Mouse (Mus musculus): Measurements from ENCODE around the gene Slc22a3.

The Slc22a3 gene

GRCm38 (mm10) chr17:12468745-12469144 is 38.8 kb downstream of the Slc22a3 start:
- in situ Hi-C loops (cut with MseI, MboI) = no loop called here

- in situ Hi-C loops (cut with MseI, MboI) = no loop called here
These were observed 39.9 kb downstream of the Slc22a3 start for GRCm38 (mm10) chr17:12467642-12468041.

- in situ Hi-C loops (cut with MseI, MboI) = no loop called here
These were observed 41.0 kb downstream of the Slc22a3 start for GRCm38 (mm10) chr17:12466501-12467000.

- in situ Hi-C loops (cut with MseI, MboI) = no loop called here
These were observed 46.3 kb downstream of the Slc22a3 start for GRCm38 (mm10) chr17:12461168-12461567.

GRCm38 (mm10) chr17:12455143-12455790 is 52.2 kb downstream of the Slc22a3 start:
- in situ Hi-C loops (cut with MseI, MboI) = no loop called here

- in situ Hi-C loops (cut with MseI, MboI) = no loop called here
These were observed 53.8 kb downstream of the Slc22a3 start for GRCm38 (mm10) chr17:12453691-12454090.

GRCm38 (mm10) chr17:12452862-12453531 is 54.5 kb downstream of the Slc22a3 start:
- in situ Hi-C loops (cut with MseI, MboI) = no loop called here

- in situ Hi-C loops (cut with MseI, MboI) = no loop called here
These were observed 56.3 kb downstream of the Slc22a3 start for GRCm38 (mm10) chr17:12451234-12451633.

- in situ Hi-C loops (cut with MseI, MboI) = no loop called here
These were observed 62.9 kb downstream of the Slc22a3 start for GRCm38 (mm10) chr17:12444561-12444960.

GRCm38 (mm10) chr17:12437771-12438170 is 69.7 kb downstream of the Slc22a3 start:
- in situ Hi-C loops (cut with MseI, MboI) = no loop called here

GRCm38 (mm10) chr17:12431707-12432106 is 75.8 kb downstream of the Slc22a3 start:
- in situ Hi-C loops (cut with MseI, MboI) = no loop called here

GRCm38 (mm10) chr17:12428369-12428768 is 79.1 kb downstream of the Slc22a3 start:
- in situ Hi-C loops (cut with MseI, MboI) = no loop called here

- in situ Hi-C loops (cut with MseI, MboI) = no loop called here
These were observed 80.3 kb downstream of the Slc22a3 start for GRCm38 (mm10) chr17:12427156-12427555.

GRCm38 (mm10) chr17:12422143-12422542 is 85.4 kb downstream of the Slc22a3 start:
- in situ Hi-C loops (cut with MseI, MboI) = loop anchor here (25.0 kb wide), 1 partner anchor 390 kb away; no protein-coding TSS in a partner anchor

- in situ Hi-C loops (cut with MseI, MboI) = loop anchor here (25.0 kb wide), 1 partner anchor 391 kb away; no protein-coding TSS in a partner anchor
These were observed 86.5 kb downstream of the Slc22a3 start for GRCm38 (mm10) chr17:12420886-12421574.

GRCm38 (mm10) chr17:12419491-12420079 is 87.9 kb downstream of the Slc22a3 start:
- in situ Hi-C loops (cut with MseI, MboI) = loop anchor here (5.0 to 25.0 kb wide), 4 partner anchors 113 to 393 kb away; no protein-coding TSS in a partner anchor

GRCm38 (mm10) chr17:12416250-12416895 is 91.1 kb downstream of the Slc22a3 start:
- in situ Hi-C loops (cut with MseI, MboI) = loop anchor here (5.0 to 25.0 kb wide), 4 partner anchors 116 to 396 kb away; no protein-coding TSS in a partner anchor

GRCm38 (mm10) chr17:12415741-12416140 is 91.8 kb downstream of the Slc22a3 start:
- in situ Hi-C loops (cut with MseI, MboI) = loop anchor here (5.0 to 25.0 kb wide), 4 partner anchors 117 to 397 kb away; no protein-coding TSS in a partner anchor

- in situ Hi-C loops (cut with MseI, MboI) = loop anchor here (5.0 to 25.0 kb wide), 4 partner anchors 117 to 397 kb away; no protein-coding TSS in a partner anchor
These were observed 92.3 kb downstream of the Slc22a3 start for GRCm38 (mm10) chr17:12415031-12415735.

- in situ Hi-C loops (cut with MseI, MboI) = loop anchor here (10.0 to 25.0 kb wide), 2 partner anchors 252 to 399 kb away; no protein-coding TSS in a partner anchor
These were observed 94.6 kb downstream of the Slc22a3 start for GRCm38 (mm10) chr17:12412891-12413237.

Data from mouse trophoblast stem cell (cell line).